Mouse (Mus musculus) thymus, adult 18-20 months (tissue): ENCODE data around the gene Reps2.
A peak's percentile ranks its signal among the peaks of the same experiment; 100 is the strongest.

ENCODE experiments used
- DNase-seq, 2 experiments: peaks; one replicate each; pipeline ENCODE4 v3.0.0; 2022; ENCODE audit warnings: mixed read lengths in 2 of 2

Gene Reps2

DNA sequence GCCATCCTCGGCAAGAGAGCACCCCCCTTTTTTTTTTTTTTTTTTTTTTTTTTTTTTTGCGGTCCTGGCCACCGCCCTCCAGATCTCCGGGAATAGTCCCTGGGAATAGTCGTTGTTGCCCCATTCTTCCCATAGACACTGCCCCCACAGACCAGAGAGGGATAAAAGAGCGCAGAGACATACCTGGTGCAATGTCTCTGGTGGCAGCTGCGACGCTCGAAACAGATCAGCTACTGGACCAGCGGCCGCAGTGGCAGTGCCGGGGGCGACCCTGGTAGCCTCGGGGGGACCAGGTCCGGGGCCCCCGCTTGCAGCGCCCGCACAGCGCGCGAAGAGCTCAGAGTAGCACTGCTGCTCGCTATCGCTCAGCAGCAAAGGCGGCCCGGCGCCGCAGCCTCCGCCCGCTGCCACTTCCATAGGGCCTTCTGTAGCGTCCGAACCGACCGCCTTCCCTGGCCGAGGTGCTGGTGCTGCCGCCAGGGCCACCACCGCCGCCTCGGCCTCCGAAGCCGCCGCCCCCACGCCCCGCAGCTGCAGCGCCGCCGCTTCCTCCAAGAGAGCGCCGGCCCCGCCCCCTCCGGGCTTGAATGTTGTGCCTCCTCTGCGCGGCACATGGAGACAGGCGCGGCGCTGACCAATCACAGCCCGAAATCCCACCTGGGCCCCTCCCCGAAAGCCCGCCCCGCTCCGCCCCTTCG lies at the start of gene Reps2:
TSS of gene Reps2 (minus strand) at position 559 of the 698 bp plus-strand sequence.
- DNase-seq = peak; percentile 23 to 26

DNA sequence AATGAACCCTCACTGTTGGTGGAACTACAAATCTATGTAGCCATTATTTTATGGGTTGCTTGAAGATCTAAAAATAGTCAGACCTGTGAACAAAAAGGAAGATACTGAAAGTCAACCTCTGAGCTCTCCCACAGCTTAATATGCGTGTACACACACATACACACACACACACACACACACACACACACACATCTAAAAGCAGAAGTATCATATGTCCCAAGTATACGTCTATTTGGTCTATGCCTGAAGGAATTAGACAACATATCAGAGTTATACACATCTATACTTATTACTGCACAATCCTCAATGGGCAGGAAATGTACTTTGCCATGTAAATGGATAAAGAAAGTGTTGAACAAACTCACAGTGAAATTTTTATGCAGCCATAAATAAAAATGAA lies 47.8 kb upstream of the Reps2 start:
- DNase-seq = no peak

DNA sequence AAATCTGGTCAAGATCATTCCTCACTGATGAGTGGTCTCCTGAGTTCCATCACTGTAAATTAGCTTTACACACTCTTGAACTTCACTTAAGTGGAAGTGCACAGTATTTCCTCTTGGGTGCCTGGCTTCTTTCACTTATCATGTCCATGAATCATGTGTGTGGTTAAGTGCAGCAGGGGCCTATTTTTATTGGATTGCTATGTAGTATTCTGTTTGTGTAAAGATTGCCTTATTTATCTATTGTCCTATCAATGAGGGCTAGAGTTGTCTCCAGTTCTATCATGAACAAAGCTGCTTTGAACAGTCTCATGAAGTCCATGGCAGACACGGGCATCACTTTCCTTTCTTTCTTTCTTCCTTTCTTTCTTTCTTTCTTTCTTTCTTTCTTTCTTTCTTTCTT lies 41.9 kb upstream of the Reps2 start:
- no peak for DNase-seq

DNA sequence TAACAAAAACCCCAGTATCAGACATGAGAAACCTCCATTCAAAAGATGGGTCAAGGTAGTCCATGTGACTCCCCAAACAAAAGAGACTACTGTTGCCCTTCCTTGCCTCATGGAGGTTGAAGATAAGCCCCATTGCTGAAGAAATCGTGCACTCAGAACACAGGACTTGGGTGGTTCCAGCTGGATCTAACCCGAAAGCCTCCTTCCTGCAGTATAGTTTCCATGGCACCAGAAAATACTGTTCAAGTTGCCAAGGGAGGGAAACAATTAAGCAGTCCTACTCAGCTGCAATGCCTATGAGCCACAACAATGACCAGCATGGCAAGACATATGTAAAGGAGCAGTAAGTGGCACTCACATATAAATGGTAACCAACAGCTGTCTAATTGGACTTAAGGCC lies 36.1 kb upstream of the Reps2 start:
- no peak for DNase-seq

DNA sequence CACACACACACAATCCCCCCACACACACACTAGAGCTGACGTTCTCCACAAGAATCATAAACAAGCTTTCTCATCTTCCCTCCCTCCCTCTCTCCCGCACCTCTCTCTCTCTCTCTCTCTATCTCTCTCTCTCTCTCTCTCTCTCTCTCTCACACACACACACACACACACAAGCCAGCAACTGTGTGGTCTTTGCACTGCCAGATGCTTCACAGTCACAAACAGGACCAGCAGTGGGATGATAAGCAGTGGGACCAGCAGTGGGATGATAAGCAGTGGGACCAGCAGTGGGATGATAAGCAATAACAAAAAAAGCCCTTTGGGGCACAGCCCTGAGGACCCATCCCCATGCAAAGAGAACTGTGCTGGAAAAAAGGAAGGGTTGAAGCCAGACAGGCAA lies 35.4 kb upstream of the Reps2 start:
- no peak for DNase-seq

DNA sequence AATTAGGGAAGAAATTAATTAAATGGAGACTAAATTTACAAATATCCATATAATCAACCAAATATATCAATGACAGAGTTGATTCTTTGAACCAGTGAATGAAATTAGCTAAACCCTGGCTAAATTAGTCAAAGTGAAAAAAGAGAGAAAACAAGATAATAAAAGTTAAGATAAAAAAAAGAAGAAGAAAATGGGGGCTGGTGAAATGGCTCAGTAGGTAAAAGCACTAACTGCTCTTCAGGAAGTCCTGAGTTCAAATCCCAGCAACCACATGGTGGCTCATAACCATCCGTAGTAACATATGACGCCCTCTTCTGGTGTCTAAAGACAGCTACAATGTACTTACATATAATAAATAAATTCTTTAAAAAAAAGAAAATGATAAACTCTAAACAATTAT lies 22.7 kb upstream of the Reps2 start:
- DNase-seq = no peak

DNA sequence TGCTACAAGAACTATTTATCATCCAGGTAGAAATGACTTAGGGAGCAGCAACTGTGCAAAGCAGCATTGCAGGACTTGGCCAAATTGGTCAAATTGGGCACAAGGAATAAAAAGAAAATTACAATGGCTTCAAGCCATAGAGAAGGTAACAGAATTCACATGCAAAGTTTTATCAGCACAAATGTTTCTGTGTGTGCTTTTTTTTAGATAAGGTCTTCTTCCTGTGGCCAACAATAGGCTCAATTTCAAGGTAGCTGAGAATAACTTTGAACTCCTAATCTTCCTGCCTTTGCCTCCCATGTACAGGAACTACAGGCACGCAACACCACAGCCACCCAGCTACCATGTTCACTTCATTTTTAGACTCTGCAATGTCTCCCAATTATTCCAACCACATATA lies 16.7 kb upstream of the Reps2 start:
- no peak for DNase-seq

DNA sequence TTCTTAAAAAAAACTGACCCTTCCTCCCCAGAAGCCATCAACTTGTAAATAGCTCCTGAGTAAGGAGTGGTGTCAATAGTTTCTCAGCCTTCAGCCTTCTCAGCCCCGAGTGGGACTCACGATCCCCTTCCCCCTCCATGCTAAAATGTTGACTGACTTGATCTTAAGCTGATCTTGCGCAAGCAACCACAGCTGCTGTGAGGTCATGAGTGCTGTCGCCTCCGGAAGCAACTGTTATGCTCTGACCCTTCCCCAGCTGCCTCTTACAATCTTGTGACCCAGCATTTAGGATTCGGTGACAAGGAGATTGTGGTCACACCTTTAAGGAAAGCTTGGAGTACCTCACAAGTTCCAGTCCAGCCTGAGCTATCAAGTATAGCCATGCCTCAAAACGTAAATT lies 10.1 kb upstream of the Reps2 start:
- no peak for DNase-seq

DNA sequence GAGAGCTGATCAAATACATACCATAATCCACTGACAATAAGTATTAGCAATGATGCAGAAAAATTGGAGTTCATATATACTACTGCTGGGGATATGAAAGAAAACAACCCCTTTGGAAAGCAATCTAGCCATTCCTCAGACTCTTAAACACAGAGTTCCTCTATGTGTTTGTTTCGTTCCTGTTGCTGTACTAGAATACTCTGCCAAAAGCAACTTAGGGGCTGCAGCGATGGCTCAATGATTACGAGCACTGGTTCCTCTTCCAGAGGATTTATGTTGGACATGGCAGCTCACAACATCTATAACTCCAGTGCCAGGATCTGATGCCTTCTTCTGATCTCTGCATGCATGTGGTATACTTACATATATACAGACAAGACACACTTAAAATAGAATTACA lies 9.0 kb upstream of the Reps2 start:
- DNase-seq = no peak

DNA sequence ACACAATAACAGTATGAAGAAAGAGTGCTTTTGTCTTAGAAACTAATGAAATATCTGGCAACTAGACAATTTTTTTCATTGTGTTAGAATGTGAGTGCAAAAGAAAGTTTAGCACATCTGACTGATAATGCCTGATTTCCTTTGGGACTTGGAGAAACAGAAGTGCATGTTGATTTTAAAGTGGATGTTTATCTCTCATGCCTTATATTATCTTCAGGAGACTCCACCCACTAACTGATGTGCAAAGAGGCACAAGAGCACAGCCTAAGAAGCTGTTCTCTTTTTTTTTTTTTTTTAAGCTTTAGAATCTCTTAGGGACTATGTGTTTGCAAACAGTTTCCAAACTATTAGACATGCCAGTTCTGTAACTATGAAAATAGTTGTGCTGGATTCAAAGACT lies 7.7 kb upstream of the Reps2 start:
- no peak for DNase-seq

DNA sequence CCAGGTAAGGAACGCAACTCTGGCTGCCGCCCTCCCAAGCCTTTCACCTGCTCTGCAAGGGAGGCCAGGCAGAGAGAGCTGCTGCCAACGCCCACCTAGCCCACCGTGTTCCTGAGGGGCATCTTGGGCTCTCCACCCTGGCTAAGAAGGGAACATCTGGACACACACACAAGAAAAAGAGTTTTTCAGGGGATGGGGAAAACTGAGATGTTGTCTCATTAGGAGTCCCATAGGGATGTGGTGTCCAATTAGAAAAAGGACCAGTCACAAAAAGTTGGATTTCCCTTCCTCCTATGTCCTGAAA lies 292 bp upstream of the Reps2 start:
- no peak for DNase-seq

DNA sequence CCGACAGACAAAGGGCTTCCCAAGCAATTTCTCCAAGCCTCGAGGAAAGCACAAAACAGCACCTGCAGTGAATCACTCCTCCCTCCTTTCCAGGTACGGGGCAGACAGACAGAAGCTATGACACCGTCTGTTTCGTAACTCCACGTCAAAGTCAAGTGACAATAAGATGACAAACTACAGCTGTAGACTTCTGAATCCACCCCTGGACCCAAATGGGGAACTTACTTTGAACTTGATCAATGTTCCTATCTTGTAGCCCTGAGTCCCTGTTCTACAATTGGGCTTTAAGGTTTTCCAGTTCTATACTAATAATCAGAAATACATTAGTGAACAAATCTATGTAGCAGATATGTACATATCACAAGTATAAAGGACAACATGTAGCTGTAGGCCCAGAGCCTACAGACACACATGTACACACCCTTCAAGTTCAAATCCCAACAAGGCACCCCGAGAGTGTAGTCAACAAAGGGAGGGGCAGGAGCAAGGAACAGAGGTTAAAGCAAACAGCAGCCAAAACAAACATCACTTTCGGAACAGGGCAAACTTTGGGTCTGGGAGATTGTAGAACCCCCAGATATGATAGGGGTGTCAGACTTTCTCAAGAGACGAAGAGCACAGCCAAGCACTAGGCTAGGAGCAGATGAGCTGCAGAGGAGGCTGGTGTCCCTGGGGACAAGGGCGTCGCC lies 903 bp downstream of the Reps2 start:
- DNase-seq = no peak

DNA sequence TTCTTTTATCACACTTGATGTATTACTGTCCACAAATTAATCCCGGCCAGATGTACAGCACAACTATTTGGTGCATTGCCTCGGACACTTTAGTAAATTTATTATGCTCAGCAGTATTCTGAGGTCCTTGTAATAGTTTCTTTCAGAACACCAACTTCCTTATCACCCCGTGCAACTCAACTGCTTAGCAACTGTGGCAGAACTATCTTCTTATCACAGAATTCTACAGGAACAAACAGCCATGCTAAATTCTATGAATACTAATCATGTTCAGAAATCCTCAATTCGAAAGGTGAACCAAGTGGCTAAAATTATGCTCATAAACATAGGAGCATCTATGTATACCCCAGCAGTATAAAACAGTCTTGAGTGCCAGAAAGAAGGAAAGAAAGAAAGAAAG lies 1.7 kb downstream of the Reps2 start:
- no peak for DNase-seq

DNA sequence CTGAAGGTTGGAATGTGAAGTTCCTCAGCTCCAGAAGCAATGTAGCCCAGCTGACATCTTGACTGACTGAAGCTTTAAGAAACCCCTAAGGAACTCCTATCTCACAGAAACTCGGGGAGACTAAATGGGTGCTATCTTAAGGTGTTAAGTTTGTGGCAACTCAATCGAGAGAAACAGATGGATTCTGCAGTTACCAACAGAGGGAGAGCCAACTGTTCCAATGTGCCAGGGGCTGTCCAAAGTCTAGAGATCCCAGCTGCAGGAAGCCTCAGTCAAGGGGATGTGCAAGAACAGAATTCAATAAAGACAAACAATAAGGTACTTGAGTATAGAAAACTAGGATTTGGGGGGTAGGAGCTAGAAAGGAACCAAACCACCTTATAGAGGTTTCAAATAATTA lies 8.3 kb downstream of the Reps2 start:
- no peak for DNase-seq

DNA sequence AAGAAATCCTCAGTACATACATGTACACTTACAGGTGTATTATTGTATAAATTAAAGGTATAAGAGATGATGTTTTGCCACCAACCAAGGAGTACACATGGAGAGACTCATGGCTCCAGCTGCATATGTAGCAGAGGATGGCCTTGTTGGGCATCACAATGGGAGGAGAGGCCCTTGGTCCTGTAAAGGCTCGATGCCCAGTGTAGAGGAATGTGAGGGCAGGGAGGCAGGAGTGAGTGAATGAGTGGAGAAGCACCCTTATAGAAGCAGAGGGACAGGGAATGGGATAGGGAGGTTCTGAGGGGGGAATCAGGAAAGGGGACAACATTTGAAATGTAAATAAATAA lies 21.4 kb downstream of the Reps2 start:
- DNase-seq = no peak

DNA sequence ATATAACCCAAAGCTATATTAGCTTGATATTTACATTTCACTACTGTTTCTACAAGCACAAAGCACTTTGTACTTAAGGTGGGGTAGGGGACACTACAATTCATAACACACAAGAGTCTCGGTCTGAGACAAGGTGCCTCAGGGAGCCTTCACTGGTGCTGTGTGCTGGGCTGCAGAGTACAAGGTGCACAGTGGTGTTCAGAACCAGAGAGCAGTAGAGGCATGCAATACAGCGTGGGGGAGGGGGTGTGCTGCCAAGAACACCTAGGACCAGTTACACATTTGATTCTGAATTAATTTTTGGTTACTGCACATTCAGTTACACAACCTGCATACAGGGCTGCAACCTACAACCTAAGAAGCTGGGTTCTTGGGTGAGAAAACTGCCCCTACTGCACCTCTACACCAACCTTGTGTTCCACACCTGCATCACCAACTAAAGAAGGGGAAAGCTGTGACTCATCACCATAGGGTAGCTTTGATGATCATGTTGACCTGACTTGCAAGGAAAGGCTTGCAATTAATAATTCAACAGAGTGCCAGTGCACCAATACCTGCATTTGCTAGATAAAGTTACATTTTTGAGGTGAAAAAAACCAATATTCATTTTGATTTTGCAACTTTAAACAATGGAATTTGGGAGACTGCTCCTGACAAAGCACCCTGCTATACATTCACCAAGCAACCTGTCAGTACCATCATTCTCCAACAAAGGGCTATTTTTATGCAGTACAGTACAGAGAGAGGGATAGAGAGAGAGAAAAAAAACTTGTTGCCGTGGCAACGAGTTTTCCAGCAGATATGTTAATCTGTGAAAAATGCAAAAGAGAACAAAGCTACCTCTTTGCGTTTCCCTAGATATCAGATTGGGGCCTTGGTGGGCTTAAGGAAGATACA lies 22.0 kb downstream of the Reps2 start:
- no peak for DNase-seq

DNA sequence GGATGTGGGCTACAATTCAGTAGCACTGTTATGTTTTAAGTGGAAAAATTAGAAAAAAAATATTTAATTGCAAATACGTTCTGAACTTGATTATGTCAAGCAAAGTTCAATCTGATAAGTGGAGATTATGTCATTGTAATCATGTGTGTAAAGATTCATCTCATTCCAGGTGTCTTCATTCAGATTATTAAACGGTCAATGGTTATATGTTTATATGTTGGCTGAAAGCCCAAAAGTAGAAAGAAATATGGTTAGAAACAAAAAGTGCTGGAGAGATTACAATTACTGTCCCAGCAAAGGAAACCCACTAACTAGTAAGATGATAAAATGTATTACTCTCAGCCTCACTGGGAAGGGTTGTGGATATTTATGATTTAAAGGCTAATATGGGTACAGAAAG lies 23.7 kb downstream of the Reps2 start:
- no peak for DNase-seq

DNA sequence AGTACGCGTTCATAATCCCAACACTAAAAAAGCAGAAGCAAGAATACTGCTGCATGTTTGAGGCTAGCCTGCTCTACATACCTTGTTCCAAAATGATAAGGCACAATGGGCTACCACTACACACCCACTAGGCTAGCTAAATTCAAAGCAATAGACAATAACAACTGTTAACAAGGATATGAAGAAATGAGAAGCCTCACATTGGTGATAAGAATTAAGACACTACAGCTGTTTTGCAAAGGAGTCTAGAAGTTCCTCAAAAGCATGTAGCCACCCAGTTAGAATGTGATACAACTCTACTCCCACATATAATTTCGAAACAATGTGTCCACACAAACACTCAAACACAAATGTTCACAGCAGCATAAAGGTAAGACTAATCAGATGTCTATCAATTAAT lies 24.9 kb downstream of the Reps2 start:
- DNase-seq = no peak

DNA sequence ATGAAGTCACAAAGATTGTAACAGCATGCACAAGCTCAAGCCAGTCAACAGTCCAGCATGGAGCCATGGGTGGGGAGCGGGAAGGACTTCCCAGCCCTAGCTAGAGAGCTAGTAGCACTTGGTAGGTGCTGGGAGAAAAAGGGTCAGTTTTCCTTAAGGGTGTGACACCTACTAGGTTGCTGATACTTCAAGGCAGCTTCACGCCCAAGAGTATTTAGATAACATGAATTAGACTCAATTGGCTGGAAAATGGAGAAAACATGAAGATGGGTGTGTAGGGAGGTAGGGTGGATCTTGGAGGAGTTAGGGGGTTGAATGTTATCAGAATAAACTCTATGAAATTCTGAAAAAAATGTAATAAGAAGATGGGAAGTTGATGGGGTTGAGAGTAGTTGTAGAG lies 37.3 kb downstream of the Reps2 start:
- DNase-seq = no peak

DNA sequence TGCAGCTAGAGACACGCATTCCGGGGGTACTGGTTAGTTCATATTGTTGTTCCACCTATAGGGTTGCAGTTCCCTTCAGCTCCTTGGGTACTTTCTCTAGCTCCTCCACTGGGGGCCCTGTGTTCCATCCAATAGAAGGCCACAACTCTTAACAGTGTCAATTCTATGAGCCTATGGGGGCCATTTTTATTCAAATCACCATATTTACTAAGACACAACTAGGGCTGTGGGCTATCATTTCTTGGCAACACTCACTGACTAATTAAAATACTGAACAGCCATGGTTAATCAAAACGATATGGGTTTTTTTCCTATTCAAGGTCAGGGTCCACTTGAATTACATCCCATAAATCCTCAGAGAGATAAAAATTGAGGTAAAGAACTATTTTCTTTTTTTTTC lies 43.8 kb downstream of the Reps2 start:
- DNase-seq = no peak

DNA sequence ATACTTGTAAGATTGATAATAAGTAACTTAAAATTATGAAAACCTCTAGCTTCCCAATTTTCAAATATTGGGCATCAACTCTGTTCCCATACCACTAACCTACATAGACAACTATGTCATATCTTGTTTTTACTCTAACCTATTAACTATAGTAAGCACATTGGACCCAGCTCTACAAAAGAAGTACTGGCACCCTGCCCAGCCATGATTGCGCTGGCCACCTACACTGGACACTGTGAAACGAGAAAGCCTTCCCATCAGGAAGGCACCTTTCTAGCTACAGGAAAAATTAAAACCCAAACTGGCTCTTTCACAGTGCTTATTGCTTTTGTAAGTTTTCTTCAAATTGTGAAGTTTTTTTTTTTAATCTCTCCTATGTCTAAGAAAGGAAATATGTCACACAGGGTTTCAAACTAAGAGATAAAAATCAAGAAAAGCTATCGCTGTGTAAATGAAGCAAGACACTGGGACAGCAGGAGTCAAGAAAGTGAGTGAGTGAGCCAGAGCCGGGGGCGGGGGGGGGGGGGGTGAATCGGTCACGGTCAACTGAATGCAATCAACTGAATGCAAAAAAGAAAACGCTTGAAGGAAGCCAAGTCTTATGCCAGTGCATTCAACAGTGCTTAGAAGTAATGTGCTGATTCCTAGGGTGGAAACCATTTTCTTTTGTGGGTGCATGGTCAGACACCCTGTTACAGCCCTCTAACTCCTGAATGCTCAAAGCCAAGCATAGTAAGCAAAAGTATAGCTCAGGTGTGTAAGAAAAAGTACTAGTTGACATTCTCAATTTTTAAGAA lies 52.2 kb downstream of the Reps2 start:
- DNase-seq = no peak

DNA sequence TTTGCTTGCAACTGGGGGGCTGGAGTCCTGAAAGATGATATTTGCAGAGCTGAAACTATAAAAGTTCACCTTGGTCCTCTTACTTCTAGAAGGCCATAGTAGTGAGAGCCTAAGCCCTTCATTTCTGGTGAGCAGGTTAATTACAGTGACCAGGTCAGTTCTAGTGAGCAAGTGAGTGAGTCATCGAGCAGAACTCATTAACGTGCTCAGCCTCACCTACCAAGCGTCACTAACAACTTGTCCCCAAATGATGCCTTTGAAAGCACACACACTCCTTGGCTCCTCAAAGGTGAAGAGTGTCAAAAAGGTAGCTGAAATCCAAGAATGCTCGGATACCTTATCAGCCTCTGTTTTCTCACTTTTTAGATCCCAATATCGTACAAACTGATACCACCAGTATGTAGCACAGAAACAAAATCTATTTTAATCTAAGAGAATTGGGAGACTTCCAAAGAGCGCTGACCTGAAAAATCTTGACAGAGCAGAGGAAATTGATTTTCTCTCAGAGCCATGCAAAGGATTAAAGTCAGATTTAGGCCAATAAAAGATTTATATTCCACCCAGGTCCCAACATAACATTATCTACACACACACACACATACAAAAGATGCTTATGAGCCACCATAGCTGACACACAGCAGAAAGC lies 53.2 kb downstream of the Reps2 start:
- no peak for DNase-seq
